Mouse (Mus musculus) kidney, embryonic 16.5 days (tissue): ENCODE measurements around the gene Ugt1a6b. TPM values are rescaled to one million over a fixed set of nuclear protein-coding genes. Genes with fewer than 3 reads are reported as not detected.

Source experiments
- ATAC-seq: fragments of 200-750 bp; cut with Nextera tagmentation; 2 replicates; pipeline ENCODE4 v1.8.0; 2017; ENCODE audit warnings: moderate TSS enrichment; ENCODE audit not compliant: low FRiP score, low TSS enrichment
- H3K27ac ChIP-seq: fragments of 300-500 bp; sonication (generic); 2 replicates; pipeline ENCODE4 v1.5.1; 2014; ENCODE audit warnings: low read length
- H3K27me3 ChIP-seq: fragments of 300-500 bp; sonication (generic); 2 replicates; pipeline ENCODE4 v1.6.1; 2014; ENCODE audit warnings: low read length, control low read depth, mixed read lengths; ENCODE audit not compliant: insufficient read depth
- H3K36me3 ChIP-seq: fragments of 300-500 bp; sonication (generic); 2 replicates; pipeline ENCODE4 v1.6.1; 2014; ENCODE audit warnings: low read length, control low read depth, mixed read lengths; ENCODE audit not compliant: insufficient read depth
- H3K4me1 ChIP-seq: fragments of 300-500 bp; sonication (generic); 2 replicates; pipeline ENCODE4 v1.6.1; 2014; ENCODE audit warnings: low read length, control low read depth, mixed read lengths; ENCODE audit not compliant: insufficient read depth
- H3K4me2 ChIP-seq: fragments of 300-500 bp; sonication (generic); replicated peaks from 2 replicates; pipeline ENCODE4 v1.6.1; 2014; ENCODE audit warnings: low read depth, low read length
- H3K4me3 ChIP-seq: fragments of 300-500 bp; sonication (generic); 2 replicates; pipeline ENCODE4 v1.5.1; 2014; ENCODE audit warnings: mild to moderate bottlenecking, low read length
- H3K9ac ChIP-seq: fragments of 300-500 bp; sonication (generic); replicated peaks from 2 replicates; pipeline ENCODE4 v1.6.1; 2014; ENCODE audit warnings: low read length
- H3K9me3 ChIP-seq: fragments of 300-500 bp; sonication (generic); 2 replicates; pipeline ENCODE4 v1.6.1; 2016; ENCODE audit warnings: low read length, control low read depth
- WGBS: fragments of 180-500 bp; shearing (Covaris S2); extraction: QIAGEN DNeasy Blood & Tissue Kit; methylation state at CpG from one replicate; pipeline ENCODE4 v1.1.7; 2014; 5-methylcytosine and 5-hydroxymethylcytosine counted together
- polyA plus RNA-seq: library from polyadenylated mRNA; unstranded; fragments of >200 nt; fragmentation: Nextera tagmentation; extraction: Ambion mirVana; gene quantifications from 2 replicates; pipeline ENCODE4 v1.2.1, GENCODE M21; 2015

The Ugt1a6b gene
- polyA plus RNA-seq, 1 experiment from 2014 or later = 0.81 TPM

- Histone ChIP-seq H3K9me3 (peaks cover 97% of the 10 kb centered on the region), H3K9ac (no peak overlapping the region), H3K27me3 (no peaks in the 10 kb centered on the region), H3K4me2 (no peak overlapping the region), H3K4me3 (no peak overlapping the region), H3K27ac (no peak overlapping the region), H3K36me3 (no peaks in the 10 kb centered on the region), H3K4me1 (no peaks in the 10 kb centered on the region)
- ATAC-seq = no peak
- 67% methylated on average over 4 of the region's 4 CpGs for WGBS
Observed at GRCm38 (mm10) chr1:88234248-88234610, 131.2 kb downstream of the Ugt1a6b start.

GRCm38 (mm10) chr1:88234646-88235045 is 131.6 kb downstream of the Ugt1a6b start:
- Histone ChIP-seq H3K36me3 (no peaks in the 10 kb centered on the region), H3K9ac (no peak overlapping the region), H3K4me3 (no peak overlapping the region), H3K4me2 (no peak overlapping the region), H3K9me3 (peaks cover 97% of the 10 kb centered on the region), H3K27me3 (no peaks in the 10 kb centered on the region), H3K4me1 (no peaks in the 10 kb centered on the region), H3K27ac (no peak overlapping the region)
- 43% methylated on average over 5 of the region's 5 CpGs for WGBS
- ATAC-seq = no peak

GRCm38 (mm10) chr1:88235046-88235893 is 132.2 kb downstream of the Ugt1a6b start:
- ATAC-seq = peak; percentile 6; the same call in 1 of the 2 replicates
- no peaks in the 10 kb centered on the region for H3K36me3 ChIP-seq

GRCm38 (mm10) chr1:88235894-88236415 is 132.9 kb downstream of the Ugt1a6b start:
- WGBS = 54% methylated on average over 4 of the region's 4 CpGs
- Histone ChIP-seq H3K27me3 (no peaks in the 10 kb centered on the region), H3K36me3 (no peaks in the 10 kb centered on the region), H3K9me3 (peaks cover 97% of the 10 kb centered on the region), H3K4me1 (no peaks in the 10 kb centered on the region), H3K4me2 (no peak overlapping the region), H3K4me3 (no peak overlapping the region), H3K27ac (no peak overlapping the region), H3K9ac (no peak overlapping the region)
- ATAC-seq = peak; percentile 44; the same call in 1 of the 2 replicates

More at GRCm38 (mm10) chr1:88235046-88235893, 132.2 kb downstream of the Ugt1a6b start:
- Histone ChIP-seq H3K9ac (no peak overlapping the region), H3K9me3 (peaks cover 97% of the 10 kb centered on the region), H3K4me2 (no peak overlapping the region), H3K27me3 (no peaks in the 10 kb centered on the region), H3K4me1 (no peaks in the 10 kb centered on the region), H3K27ac (no peak overlapping the region), H3K4me3 (no peak overlapping the region)
- WGBS = 65% methylated on average over 11 of the region's 11 CpGs

- no peaks in the 10 kb centered on the region for H3K27me3 ChIP-seq
- no peak overlapping the region for H3K4me3 ChIP-seq
- no peak for ATAC-seq
- H3K4me1 ChIP-seq = no peaks in the 10 kb centered on the region
- peaks cover 92% of the 10 kb centered on the region for H3K9me3 ChIP-seq
- H3K4me2 ChIP-seq = no peak overlapping the region
- no peaks in the 10 kb centered on the region for H3K36me3 ChIP-seq
- no peak overlapping the region for H3K9ac ChIP-seq
- H3K27ac ChIP-seq = no peak overlapping the region
- WGBS = 80% methylated on average over 5 of the region's 5 CpGs
Observed at GRCm38 (mm10) chr1:88237311-88237710, 134.3 kb downstream of the Ugt1a6b start.

- no peak overlapping the region for H3K27ac ChIP-seq
- 72% methylated on average over 6 of the region's 6 CpGs for WGBS
- H3K9ac ChIP-seq = no peak overlapping the region
- H3K4me2 ChIP-seq = no peak overlapping the region
- no peak for ATAC-seq
- H3K27me3 ChIP-seq = no peaks in the 10 kb centered on the region
- no peak overlapping the region for H3K4me3 ChIP-seq
- H3K4me1 ChIP-seq = no peaks in the 10 kb centered on the region
- H3K36me3 ChIP-seq = no peaks in the 10 kb centered on the region
- peaks cover 90% of the 10 kb centered on the region for H3K9me3 ChIP-seq
Observed at GRCm38 (mm10) chr1:88238771-88239170, 135.7 kb downstream of the Ugt1a6b start.

GRCm38 (mm10) chr1:88240072-88240471 is 137.0 kb downstream of the Ugt1a6b start:
- no peak overlapping the region for H3K4me2 ChIP-seq
- WGBS = 74% methylated on average over 5 of the region's 5 CpGs
- peaks cover 90% of the 10 kb centered on the region for H3K9me3 ChIP-seq
- no peaks in the 10 kb centered on the region for H3K27me3 ChIP-seq
- no peak overlapping the region for H3K27ac ChIP-seq
- H3K4me3 ChIP-seq = no peak overlapping the region
- ATAC-seq = no peak
- no peaks in the 10 kb centered on the region for H3K36me3 ChIP-seq
- no peak overlapping the region for H3K9ac ChIP-seq
- no peaks in the 10 kb centered on the region for H3K4me1 ChIP-seq

GRCm38 (mm10) chr1:88240579-88240978 is 137.5 kb downstream of the Ugt1a6b start:
- 74% methylated on average over 4 of the region's 4 CpGs for WGBS
- ATAC-seq = no peak
- peaks cover 90% of the 10 kb centered on the region for H3K9me3 ChIP-seq

GRCm38 (mm10) chr1:88243861-88244260 is 140.8 kb downstream of the Ugt1a6b start:
- WGBS = 65% methylated on average over 5 of the region's 5 CpGs
- Histone ChIP-seq H3K4me2 (no peak overlapping the region), H3K27me3 (no peaks in the 10 kb centered on the region), H3K9ac (no peak overlapping the region), H3K36me3 (no peaks in the 10 kb centered on the region), H3K9me3 (peaks cover 93% of the 10 kb centered on the region), H3K4me1 (no peaks in the 10 kb centered on the region), H3K27ac (no peak overlapping the region), H3K4me3 (no peak overlapping the region)
- ATAC-seq = no peak

More at GRCm38 (mm10) chr1:88240579-88240978, 137.5 kb downstream of the Ugt1a6b start:
- no peaks in the 10 kb centered on the region for H3K4me1 ChIP-seq
- H3K4me2 ChIP-seq = no peak overlapping the region
- no peak overlapping the region for H3K9ac ChIP-seq
- no peak overlapping the region for H3K4me3 ChIP-seq
- no peak overlapping the region for H3K27ac ChIP-seq
- H3K27me3 ChIP-seq = no peaks in the 10 kb centered on the region
- no peaks in the 10 kb centered on the region for H3K36me3 ChIP-seq

GRCm38 (mm10) chr1:88245881-88246280 is 142.8 kb downstream of the Ugt1a6b start:
- Histone ChIP-seq H3K27ac (no peak overlapping the region), H3K4me2 (no peak overlapping the region), H3K4me1 (no peaks in the 10 kb centered on the region), H3K9me3 (peaks cover 93% of the 10 kb centered on the region), H3K4me3 (no peak overlapping the region), H3K36me3 (no peaks in the 10 kb centered on the region), H3K27me3 (no peaks in the 10 kb centered on the region), H3K9ac (no peak overlapping the region)
- 80% methylated on average over 6 of the region's 6 CpGs for WGBS
- no peak for ATAC-seq
